Mouse (Mus musculus): ENCODE measurements around the gene Slfn14. TPM values are rescaled to one million over a fixed set of nuclear protein-coding genes. Genes with fewer than 3 reads are reported as not detected.

Gene Slfn14
- polyA plus RNA-seq, 1 experiment from 2014 or later: not detected

DNA sequence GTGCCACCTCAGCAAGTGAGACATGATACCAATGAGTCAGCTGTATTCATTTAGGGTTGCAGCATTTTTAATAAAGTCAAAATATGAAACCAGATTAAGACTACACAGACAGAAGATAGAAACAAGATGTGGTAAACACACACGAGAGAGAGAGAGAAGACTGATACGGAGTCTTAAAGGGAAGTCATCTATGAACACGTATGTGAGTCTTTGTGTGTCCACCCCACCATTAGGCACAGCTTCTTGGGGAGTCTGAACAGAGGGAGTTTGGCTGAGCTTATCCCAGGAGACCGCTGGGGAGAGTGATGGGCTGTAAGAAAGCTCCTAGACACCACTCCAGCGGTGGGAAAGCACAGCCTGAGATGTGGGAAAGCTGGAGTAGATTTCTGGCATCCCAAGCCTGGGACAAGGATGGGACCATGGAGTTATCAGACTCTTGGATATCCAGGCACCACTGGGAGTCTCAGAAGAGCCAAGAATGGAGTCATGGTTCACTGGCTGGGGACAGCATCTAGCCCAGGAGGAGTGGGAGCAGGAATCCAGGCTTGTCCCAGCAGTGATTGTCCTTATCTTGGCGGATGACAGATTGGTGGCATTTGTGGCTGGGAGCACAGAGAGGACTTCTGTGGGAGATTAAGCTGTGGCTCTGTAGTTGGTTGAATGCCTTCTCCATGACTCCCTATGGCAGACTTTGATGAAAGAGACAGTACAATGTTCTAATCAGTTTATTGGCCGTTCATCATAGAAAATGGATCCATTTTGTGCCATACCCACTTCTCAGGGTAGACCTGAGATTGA, 58.4 kb downstream of the Slfn14 start:
- no peaks in the 10 kb centered on the region for H3K4me1 ChIP-seq (replicated peaks; ENCODE audit: control insufficient read depth, insufficient read depth, low read length)
- no peak for TF ChIP-seq CTCF (IDR thresholded peaks at IDR 0.05; ENCODE audit: low read depth)
- H3K4me3 ChIP-seq (ENCODE audit: low read depth, low read length): no peak overlapping the region
- no peak overlapping the region for H3K4me2 ChIP-seq (replicated peaks; ENCODE audit: low read depth)
- no peaks in the 10 kb centered on the region for H3K9me3 ChIP-seq (ENCODE audit: control insufficient read depth)
- 83% methylated on average over 7 of the region's 7 CpGs for WGBS
- no peaks in the 10 kb centered on the region for H3K36me3 ChIP-seq (ENCODE audit: control insufficient read depth, insufficient read depth)
- H3K27ac ChIP-seq (ENCODE audit: low read depth, low read length): no peak overlapping the region
- H3K27me3 ChIP-seq (replicated peaks; ENCODE audit: control insufficient read depth, insufficient read depth, low read length): no peaks in the 10 kb centered on the region
- H3K9ac ChIP-seq (ENCODE audit: low read depth, low read length): no peak overlapping the region
- ATAC-seq: no peak

DNA sequence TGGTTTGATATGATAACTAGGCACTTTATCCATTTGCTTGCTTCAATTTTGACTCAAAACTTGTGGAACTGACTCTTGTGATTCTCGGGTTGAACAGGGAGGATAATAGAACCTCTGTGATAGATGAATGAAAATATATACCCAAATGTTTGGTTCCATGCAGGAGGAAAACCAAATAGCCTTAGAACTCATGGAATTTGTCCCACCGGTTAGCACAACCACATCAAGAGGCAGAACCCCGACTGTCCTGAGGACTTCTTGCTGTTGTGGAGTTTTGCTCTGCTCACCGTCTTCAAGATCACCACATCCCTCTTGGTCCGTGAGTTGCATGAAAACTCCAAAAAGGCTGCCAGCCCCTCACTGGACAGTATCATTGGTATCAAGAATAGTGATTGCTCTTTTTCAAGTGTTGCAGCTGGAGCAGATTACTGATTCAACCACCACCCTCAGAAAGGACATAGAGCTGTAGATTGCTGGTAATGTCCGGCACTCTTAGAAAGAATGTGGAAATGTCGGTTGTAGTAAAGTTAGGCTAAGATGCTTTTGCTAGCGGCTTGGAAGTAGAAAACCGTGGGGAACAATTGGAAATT, 61.1 kb downstream of the Slfn14 start:
- H3K4me2 ChIP-seq (replicated peaks; ENCODE audit: low read depth): no peak overlapping the region
- H3K36me3 ChIP-seq (ENCODE audit: control insufficient read depth, insufficient read depth): no peaks in the 10 kb centered on the region
- no peak overlapping the region for H3K4me3 ChIP-seq (ENCODE audit: low read depth, low read length)
- no peak for TF ChIP-seq CTCF (IDR thresholded peaks at IDR 0.05; ENCODE audit: low read depth)
- H3K9me3 ChIP-seq (ENCODE audit: control insufficient read depth): no peaks in the 10 kb centered on the region
- H3K27ac ChIP-seq (ENCODE audit: low read depth, low read length): no peak overlapping the region
- H3K4me1 ChIP-seq (replicated peaks; ENCODE audit: control insufficient read depth, insufficient read depth, low read length): no peaks in the 10 kb centered on the region
- H3K27me3 ChIP-seq (replicated peaks; ENCODE audit: control insufficient read depth, insufficient read depth, low read length): no peaks in the 10 kb centered on the region
- no peak for ATAC-seq
- H3K9ac ChIP-seq (ENCODE audit: low read depth, low read length): no peak overlapping the region
- WGBS: 85% methylated on average over 9 of the region's 9 CpGs

Other genes with a start within 250 kb of the Slfn14 start
- 21.0 and 21.5 TPM in 2 replicates for gene Slfn2, start 221.6 kb downstream of the Slfn14 start, polyA plus RNA-seq (2015; fragmentation: Nextera tagmentation; extraction: Ambion mirVana)
- gene Slfn1, start 169.9 kb downstream of the Slfn14 start, polyA plus RNA-seq (2015; fragmentation: Nextera tagmentation; extraction: Ambion mirVana): 0.51 and 0.53 TPM in 2 replicates
- gene Slfn4, start 111.5 kb downstream of the Slfn14 start, polyA plus RNA-seq (2015; fragmentation: Nextera tagmentation; extraction: Ambion mirVana): 1.3 and 1.9 TPM in 2 replicates
- gene Slfn3, start 95.4 kb downstream of the Slfn14 start, polyA plus RNA-seq (2015; fragmentation: Nextera tagmentation; extraction: Ambion mirVana): 0.59 and 0.82 TPM in 2 replicates
- 20.4 and 20.7 TPM in 2 replicates for gene Ap2b1, start 12.3 kb upstream of the Slfn14 start, polyA plus RNA-seq (2015; fragmentation: Nextera tagmentation; extraction: Ambion mirVana)
- gene Pex12, start 15.9 kb upstream of the Slfn14 start, polyA plus RNA-seq (2015; fragmentation: Nextera tagmentation; extraction: Ambion mirVana): 8.6 and 9.3 TPM in 2 replicates
- 0.82 and 0.94 TPM in 2 replicates for gene Rasl10b, start 122.4 kb upstream of the Slfn14 start, polyA plus RNA-seq (2015; fragmentation: Nextera tagmentation; extraction: Ambion mirVana)
- 0.51 and 0.65 TPM in 2 replicates for gene Gas2l2, start 142.7 kb upstream of the Slfn14 start, polyA plus RNA-seq (2015; fragmentation: Nextera tagmentation; extraction: Ambion mirVana)
- 0.76 and 1.5 TPM in 2 replicates for gene 1700020L24Rik, start 151.0 kb upstream of the Slfn14 start, polyA plus RNA-seq (2015; fragmentation: Nextera tagmentation; extraction: Ambion mirVana)
- gene Mmp28, start 176.3 kb upstream of the Slfn14 start, polyA plus RNA-seq (2015; fragmentation: Nextera tagmentation; extraction: Ambion mirVana): 1.6 and 2.1 TPM in 2 replicates
- gene Taf15, start 186.4 kb upstream of the Slfn14 start, polyA plus RNA-seq (2015; fragmentation: Nextera tagmentation; extraction: Ambion mirVana): 5.4 and 7.3 TPM in 2 replicates
- not detected in 2 replicates for gene Heatr9, start 235.4 kb upstream of the Slfn14 start, polyA plus RNA-seq (2015; fragmentation: Nextera tagmentation; extraction: Ambion mirVana)
- gene Ccl5, start 243.8 kb upstream of the Slfn14 start, polyA plus RNA-seq (2015; fragmentation: Nextera tagmentation; extraction: Ambion mirVana): 1.8 and 2.4 TPM in 2 replicates